Mouse (Mus musculus) kidney, embryonic 16.5 days (tissue): Measurements from ENCODE around the gene Olfr671. TPM values are rescaled to one million over a fixed set of nuclear protein-coding genes. Genes with fewer than 3 reads are reported as not detected.
"Not testable (repeated sequence)": the region's sequence is repeated elsewhere in the genome, so short reads cannot be mapped to it uniquely, and the experiment has no call there.

Experiments
- ATAC-seq: fragments of 200-750 bp; cut with Nextera tagmentation; 2 replicates; pipeline ENCODE4 v1.8.0; 2017; ENCODE audit warnings: moderate TSS enrichment; ENCODE audit not compliant: low FRiP score, low TSS enrichment
- H3K27ac ChIP-seq: fragments of 300-500 bp; sonication (generic); 2 replicates; pipeline ENCODE4 v1.5.1; 2014; ENCODE audit warnings: low read length
- H3K27me3 ChIP-seq: fragments of 300-500 bp; sonication (generic); 2 replicates; pipeline ENCODE4 v1.6.1; 2014; ENCODE audit warnings: low read length, control low read depth, mixed read lengths; ENCODE audit not compliant: insufficient read depth
- H3K36me3 ChIP-seq: fragments of 300-500 bp; sonication (generic); 2 replicates; pipeline ENCODE4 v1.6.1; 2014; ENCODE audit warnings: low read length, control low read depth, mixed read lengths; ENCODE audit not compliant: insufficient read depth
- H3K4me1 ChIP-seq: fragments of 300-500 bp; sonication (generic); 2 replicates; pipeline ENCODE4 v1.6.1; 2014; ENCODE audit warnings: low read length, control low read depth, mixed read lengths; ENCODE audit not compliant: insufficient read depth
- H3K4me2 ChIP-seq: fragments of 300-500 bp; sonication (generic); replicated peaks from 2 replicates; pipeline ENCODE4 v1.6.1; 2014; ENCODE audit warnings: low read depth, low read length
- H3K4me3 ChIP-seq: fragments of 300-500 bp; sonication (generic); 2 replicates; pipeline ENCODE4 v1.5.1; 2014; ENCODE audit warnings: mild to moderate bottlenecking, low read length
- H3K9ac ChIP-seq: fragments of 300-500 bp; sonication (generic); replicated peaks from 2 replicates; pipeline ENCODE4 v1.6.1; 2014; ENCODE audit warnings: low read length
- H3K9me3 ChIP-seq: fragments of 300-500 bp; sonication (generic); 2 replicates; pipeline ENCODE4 v1.6.1; 2016; ENCODE audit warnings: low read length, control low read depth
- WGBS: fragments of 180-500 bp; shearing (Covaris S2); extraction: QIAGEN DNeasy Blood & Tissue Kit; methylation state at CpG from one replicate; pipeline ENCODE4 v1.1.7; 2014; 5-methylcytosine and 5-hydroxymethylcytosine counted together
- polyA plus RNA-seq: library from polyadenylated mRNA; unstranded; fragments of >200 nt; fragmentation: Nextera tagmentation; extraction: Ambion mirVana; gene quantifications from 2 replicates; pipeline ENCODE4 v1.2.1, GENCODE M21; 2015

Gene Olfr671
- not detected in 2 replicates for polyA plus RNA-seq

DNA sequence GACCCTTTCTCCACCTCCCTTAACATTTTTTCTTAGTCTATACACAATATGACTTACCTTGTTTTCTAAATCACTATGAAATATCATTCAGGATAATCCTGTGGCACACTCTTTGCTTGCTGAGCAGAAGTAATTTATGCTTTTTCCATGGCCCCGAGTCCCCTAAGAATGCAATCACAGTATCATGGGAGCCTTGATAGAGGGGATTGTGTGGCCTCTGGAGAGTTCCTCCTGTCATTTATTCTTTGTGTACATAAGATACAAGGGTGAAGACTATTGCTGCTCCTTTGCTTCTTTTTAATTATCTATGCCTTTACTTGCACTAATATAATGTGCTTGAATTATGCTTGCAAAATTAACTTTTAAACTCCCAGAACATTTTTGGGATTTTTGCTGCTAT, at the start of gene Olfr671:
Gene Olfr671, minus strand, starts transcription at position 101 of the 400 bp plus-strand sequence.
- 74% methylated on average over 1 of the region's 1 CpGs for WGBS
- Histone ChIP-seq H3K36me3 (no peaks in the 10 kb centered on the region), H3K9ac (no peak within 1 kb of the TSS), H3K9me3 (0 out of 2 replicates have a peak, but pooled peaks cover 3% of the 10 kb centered on the region), H3K4me1 (no peaks in the 10 kb centered on the region), H3K4me2 (no peak within 1 kb of the TSS), H3K27ac (no peak within 1 kb of the TSS), H3K27me3 (no peaks in the 10 kb centered on the region), H3K4me3 (no peak within 1 kb of the TSS)
- ATAC-seq = no peak

DNA sequence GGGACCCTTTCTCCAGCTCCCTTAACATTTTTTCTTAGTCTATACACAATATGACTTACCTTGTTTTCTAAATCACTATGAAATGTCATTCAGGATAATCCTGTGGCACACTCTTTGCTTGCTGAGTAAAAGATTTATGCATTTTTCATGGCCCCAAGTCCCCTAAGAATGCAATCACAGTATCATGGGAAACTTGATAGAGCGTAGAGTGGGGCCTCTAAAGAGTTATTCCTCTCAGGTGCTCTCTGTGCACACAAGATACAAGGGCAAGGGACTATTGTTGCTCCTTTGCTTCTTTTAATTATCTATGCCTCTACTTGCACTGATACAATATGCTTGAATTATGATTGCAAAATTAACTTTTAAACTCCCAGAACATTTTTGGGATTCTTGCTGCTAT, 49.4 kb upstream of the Olfr671 start, which contains the start of gene Olfr675:
Gene Olfr675, minus strand, starts transcription at position 101 of the 400 bp plus-strand sequence.
- no peak for ATAC-seq
- Histone ChIP-seq H3K27ac (no peak within 1 kb of the TSS), H3K4me3 (no peak within 1 kb of the TSS), H3K4me2 (no peak within 1 kb of the TSS), H3K36me3 (no peaks in the 10 kb centered on the region), H3K9ac (no peak within 1 kb of the TSS), H3K27me3 (no peaks in the 10 kb centered on the region), H3K4me1 (no peaks in the 10 kb centered on the region), H3K9me3 (no peaks in the 10 kb centered on the region)
- WGBS = 71% methylated on average over 1 of the region's 1 CpGs

DNA sequence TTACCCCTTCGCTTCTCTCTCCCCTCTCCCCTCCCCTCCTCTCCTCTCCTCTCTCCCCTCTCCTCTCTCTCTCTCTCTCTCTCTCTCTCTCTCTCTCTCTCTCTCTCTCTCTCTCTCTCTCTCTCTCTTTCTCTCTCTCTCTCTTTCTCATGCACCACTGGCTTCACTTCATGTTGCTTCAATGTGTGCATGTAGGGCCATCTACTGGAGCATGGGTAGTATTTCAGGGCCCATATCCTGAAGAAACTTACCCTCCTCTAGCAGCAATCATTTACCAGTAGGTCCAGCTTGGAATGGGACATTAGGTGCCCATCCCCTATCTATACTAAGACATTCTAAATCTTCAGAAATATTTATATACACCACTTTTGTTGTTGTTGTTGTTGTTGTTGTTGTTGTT, 43.6 kb upstream of the Olfr671 start:
- Histone ChIP-seq H3K9me3 (no peaks in the 10 kb centered on the region), H3K4me1 (no peaks in the 10 kb centered on the region), H3K4me2 (no peak overlapping the region), H3K36me3 (no peaks in the 10 kb centered on the region), H3K4me3 (no peak overlapping the region), H3K27me3 (no peaks in the 10 kb centered on the region), H3K9ac (no peak overlapping the region), H3K27ac (no peak overlapping the region)
- 86% methylated on average over 1 of the region's 1 CpGs for WGBS
- no peak for ATAC-seq

DNA sequence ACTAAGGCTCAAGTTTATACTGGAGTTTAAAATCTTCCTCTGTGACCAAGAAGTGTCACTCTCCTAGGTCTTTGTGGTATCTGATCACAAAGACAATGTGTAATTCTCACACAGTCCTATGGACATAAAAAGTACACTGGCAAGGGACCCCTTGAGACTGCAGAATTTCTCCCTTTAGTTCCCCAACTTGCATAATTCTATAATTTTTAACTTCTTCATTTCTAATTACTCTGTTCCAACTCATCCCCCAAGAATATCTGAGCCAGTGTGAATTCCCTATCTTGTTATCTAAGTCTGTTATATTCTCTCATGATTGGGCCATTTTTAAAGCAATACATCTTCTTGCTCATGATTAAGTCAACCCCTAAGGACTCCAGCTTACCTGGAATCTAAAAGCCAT, 23.0 kb upstream of the Olfr671 start, which contains the start of gene Olfr672:
Gene Olfr672, minus strand, starts transcription at position 101 of the 400 bp plus-strand sequence.
- H3K4me1 ChIP-seq = no peaks in the 10 kb centered on the region
- no peaks in the 10 kb centered on the region for H3K36me3 ChIP-seq
- no peak for ATAC-seq
- H3K9ac ChIP-seq = no peak within 1 kb of the TSS
- no peak within 1 kb of the TSS for H3K27ac ChIP-seq
- H3K27me3 ChIP-seq = no peaks in the 10 kb centered on the region
- H3K4me2 ChIP-seq = no peak within 1 kb of the TSS
- H3K4me3 ChIP-seq = no peak within 1 kb of the TSS
- H3K9me3 ChIP-seq = no peaks in the 10 kb centered on the region

DNA sequence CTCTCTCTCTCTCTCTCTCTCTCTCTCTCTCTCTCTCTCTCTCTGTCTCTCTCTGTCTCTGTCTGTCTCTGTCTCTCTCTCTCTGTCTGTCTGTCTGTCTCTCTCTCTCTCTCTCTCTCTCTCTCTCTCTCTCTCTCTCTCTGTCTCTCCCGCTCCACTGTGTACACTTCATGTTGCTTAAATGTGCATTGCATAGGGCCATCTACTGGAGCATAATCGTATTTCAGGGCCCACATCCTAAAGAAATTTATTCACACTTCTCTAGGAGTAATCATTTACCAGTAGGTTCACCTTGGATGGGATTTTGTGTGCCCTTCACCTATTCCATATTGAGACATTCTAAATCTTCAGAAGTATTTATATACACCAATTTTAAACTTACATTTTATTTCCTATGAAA, 6.4 kb downstream of the Olfr671 start:
- H3K36me3 ChIP-seq, H3K9ac ChIP-seq, H3K4me2 ChIP-seq, H3K4me3 ChIP-seq, H3K9me3 ChIP-seq, H3K27me3 ChIP-seq, ATAC-seq, H3K27ac ChIP-seq, H3K4me1 ChIP-seq: not testable (repeated sequence)
- 73% methylated on average over 2 of the region's 2 CpGs for WGBS

DNA sequence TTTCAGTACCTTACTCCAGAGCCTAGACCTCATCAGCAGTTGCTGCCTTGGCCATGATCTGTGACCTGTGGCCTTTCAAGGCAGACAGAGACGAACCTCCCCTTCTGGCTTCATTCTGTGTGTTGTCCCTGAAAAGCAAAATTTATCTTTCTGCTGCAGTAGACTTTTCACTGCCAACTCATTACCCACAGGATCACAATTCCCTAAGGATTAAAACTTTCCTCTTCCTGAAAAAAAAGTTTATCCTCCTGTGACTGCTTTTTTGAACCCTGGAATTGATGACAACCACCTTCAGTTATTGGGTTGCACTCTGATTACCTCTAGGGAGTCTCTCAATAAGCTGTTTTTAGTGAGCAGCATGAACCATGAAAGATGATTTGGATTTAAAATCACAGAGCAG, 16.4 kb downstream of the Olfr671 start, which contains the start of gene Olfr670:
Gene Olfr670, minus strand, starts transcription at position 101 of the 400 bp plus-strand sequence.
- no peak within 1 kb of the TSS for H3K27ac ChIP-seq
- H3K36me3 ChIP-seq = no peaks in the 10 kb centered on the region
- 6% methylated on average over 1 of the region's 1 CpGs for WGBS
- no peaks in the 10 kb centered on the region for H3K4me1 ChIP-seq
- H3K9ac ChIP-seq = no peak within 1 kb of the TSS
- no peak within 1 kb of the TSS for H3K4me3 ChIP-seq
- H3K9me3 ChIP-seq = no peaks in the 10 kb centered on the region
- no peak within 1 kb of the TSS for H3K4me2 ChIP-seq
- H3K27me3 ChIP-seq = no peaks in the 10 kb centered on the region
- ATAC-seq = no peak

- 90% methylated on average over 16 of the region's 16 CpGs for WGBS
- not testable (repeated sequence) for H3K9me3 ChIP-seq, H3K4me1 ChIP-seq, H3K4me2 ChIP-seq, H3K27ac ChIP-seq, ATAC-seq, H3K9ac ChIP-seq, H3K27me3 ChIP-seq, H3K4me3 ChIP-seq, H3K36me3 ChIP-seq
Measured at GRCm38 (mm10) chr7:104950234-104950633, 28.7 kb downstream of the Olfr671 start.

DNA sequence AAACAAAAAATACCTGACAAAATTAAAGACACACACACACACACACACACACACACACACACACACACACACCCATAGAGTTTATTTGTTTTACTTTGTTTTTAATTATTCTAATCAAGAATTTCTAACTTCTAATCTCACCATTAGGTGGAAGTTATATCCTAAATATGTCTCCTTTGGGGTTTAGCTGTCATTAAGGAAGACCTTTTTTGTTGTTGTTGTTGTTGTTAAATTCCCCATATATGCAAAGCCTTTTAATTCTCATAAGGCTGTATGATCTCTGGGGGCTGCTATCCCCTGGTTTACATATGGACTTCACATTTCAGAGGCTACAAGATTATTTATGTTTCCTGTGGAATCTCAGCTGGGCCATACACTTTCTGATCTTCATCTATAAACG, 45.0 kb downstream of the Olfr671 start, which contains the start of gene Olfr669:
Gene Olfr669, plus strand, starts transcription at position 301 of the 400 bp plus-strand sequence.
- no peak within 1 kb of the TSS for H3K4me2 ChIP-seq
- ATAC-seq = no peak
- H3K4me1 ChIP-seq = no peaks in the 10 kb centered on the region
- H3K9ac ChIP-seq = no peak within 1 kb of the TSS
- no peaks in the 10 kb centered on the region for H3K27me3 ChIP-seq
- no peak within 1 kb of the TSS for H3K4me3 ChIP-seq
- H3K9me3 ChIP-seq = no peaks in the 10 kb centered on the region
- H3K36me3 ChIP-seq = no peaks in the 10 kb centered on the region
- H3K27ac ChIP-seq = no peak within 1 kb of the TSS
- WGBS = 68% methylated on average over 1 of the region's 1 CpGs

- Histone ChIP-seq H3K27me3 (no peaks in the 10 kb centered on the region), H3K4me2 (no peak within 1 kb of the TSS), H3K4me1 (no peaks in the 10 kb centered on the region), H3K27ac (no peak within 1 kb of the TSS), H3K4me3 (no peak within 1 kb of the TSS), H3K36me3 (no peaks in the 10 kb centered on the region), H3K9me3 (no peaks in the 10 kb centered on the region), H3K9ac (no peak within 1 kb of the TSS)
- 87% methylated on average over 1 of the region's 1 CpGs for WGBS
- no peak for ATAC-seq
Measured at GRCm38 (mm10) chr7:104927957-104928356, 51.0 kb downstream of the Olfr671 start, which contains the start of gene Olfr668. Gene Olfr668 (minus strand): TSS chr7:104928057.
